Mouse (Mus musculus): ENCODE data around the gene Klhdc8b. TPM values are rescaled to one million over a fixed set of nuclear protein-coding genes. Genes with fewer than 3 reads are reported as not detected.

Klhdc8b gene
- polyA plus RNA-seq, 1 experiment from 2014 or later, result 36.2 TPM

GRCm38 (mm10) chr9:108469845-108470244 lies 8.5 kb upstream of the Klhdc8b start:
- Histone ChIP-seq H3K27ac (ENCODE audit: low read depth, low read length) (no peak overlapping the region), H3K4me3 (ENCODE audit: low read depth, low read length) (no peak overlapping the region), H3K27me3 (ENCODE audit: control insufficient read depth, insufficient read depth, low read length) (no peaks in the 10 kb centered on the region), H3K36me3 (ENCODE audit: control insufficient read depth, insufficient read depth, low read length) (peaks cover 8% of the 10 kb centered on the region), H3K4me2 (no peak overlapping the region), H3K4me1 (ENCODE audit: control insufficient read depth, insufficient read depth, low read length) (no peaks in the 10 kb centered on the region), H3K9me3 (ENCODE audit: control insufficient read depth, low read length) (no peaks in the 10 kb centered on the region), H3K9ac (ENCODE audit: low read length) (no peak overlapping the region)
- no peak for ATAC-seq (ENCODE audit: low FRiP score)
- 80% methylated on average over 4 of the region's 4 CpGs for WGBS
- no peak for DNase-seq (ENCODE audit: low spot score, missing footprints)

DNA sequence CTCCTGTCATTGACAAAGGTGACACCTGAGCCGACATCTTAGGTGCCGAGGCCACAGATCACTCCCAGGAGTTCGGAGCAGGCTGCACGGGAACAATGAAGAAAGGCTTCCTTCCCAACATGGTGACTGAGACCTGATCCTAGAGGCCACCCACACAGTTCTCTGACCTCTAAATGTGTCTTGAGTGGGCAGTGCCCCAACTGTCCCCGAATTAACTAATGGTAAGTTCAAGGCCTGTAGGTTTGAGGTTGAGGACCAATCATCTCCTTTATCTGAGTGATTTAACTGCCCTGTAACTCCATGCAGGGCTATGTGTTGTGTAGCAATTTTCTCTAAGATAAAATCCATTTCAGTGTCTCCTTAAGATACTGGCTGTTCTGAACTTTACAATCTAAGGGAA lies 8.0 kb upstream of the Klhdc8b start:
- 86% methylated on average over 5 of the region's 5 CpGs for WGBS
- no peak for ATAC-seq (ENCODE audit: low FRiP score)
- H3K9ac ChIP-seq (ENCODE audit: low read length), result no peak overlapping the region

DNA sequence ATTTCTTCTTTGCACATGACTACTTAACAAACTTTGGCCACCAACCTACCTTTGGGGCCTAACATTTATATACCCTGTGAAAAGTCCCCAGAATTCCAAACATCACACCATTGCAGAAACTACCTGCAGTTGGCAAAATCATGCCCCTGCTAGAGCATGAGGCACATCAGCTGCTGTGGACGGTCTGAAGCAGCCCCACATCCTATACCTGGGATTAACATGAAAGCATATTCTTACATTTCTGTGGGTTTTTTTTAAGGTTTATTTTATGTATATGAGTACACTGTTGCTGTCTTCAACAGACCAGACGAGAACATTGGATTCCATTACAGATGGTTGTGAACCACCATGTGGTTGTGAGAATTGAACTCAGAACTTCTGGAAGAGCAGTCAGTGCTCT lies 4.8 kb upstream of the Klhdc8b start:
- Histone ChIP-seq H3K4me3 (ENCODE audit: low read depth, low read length) (no peak overlapping the region), H3K9ac (ENCODE audit: low read length) (no peak overlapping the region), H3K4me1 (ENCODE audit: control insufficient read depth, insufficient read depth, low read length) (peaks cover 7% of the 10 kb centered on the region), H3K27me3 (ENCODE audit: control insufficient read depth, insufficient read depth, low read length) (no peaks in the 10 kb centered on the region), H3K27ac (ENCODE audit: low read depth, low read length) (no peak overlapping the region), H3K4me2 (no peak overlapping the region), H3K9me3 (ENCODE audit: control insufficient read depth, low read length) (no peaks in the 10 kb centered on the region), H3K36me3 (ENCODE audit: control insufficient read depth, insufficient read depth, low read length) (peaks cover 23% of the 10 kb centered on the region)
- DNase-seq (ENCODE audit: low spot score, missing footprints), result peak; percentile 66
- ATAC-seq (ENCODE audit: low FRiP score), result no peak
- 94% methylated on average over 2 of the region's 2 CpGs for WGBS

More for the DNA sequence above, 8.0 kb upstream of the Klhdc8b start:
- Histone ChIP-seq H3K27ac (ENCODE audit: low read depth, low read length) (no peak overlapping the region), H3K36me3 (ENCODE audit: control insufficient read depth, insufficient read depth, low read length) (peaks cover 10% of the 10 kb centered on the region), H3K4me1 (ENCODE audit: control insufficient read depth, insufficient read depth, low read length) (no peaks in the 10 kb centered on the region), H3K4me3 (ENCODE audit: low read depth, low read length) (no peak overlapping the region), H3K9me3 (ENCODE audit: control insufficient read depth, low read length) (no peaks in the 10 kb centered on the region), H3K27me3 (ENCODE audit: control insufficient read depth, insufficient read depth, low read length) (no peaks in the 10 kb centered on the region), H3K4me2 (no peak overlapping the region)
- no peak for DNase-seq (ENCODE audit: low spot score, missing footprints)

DNA sequence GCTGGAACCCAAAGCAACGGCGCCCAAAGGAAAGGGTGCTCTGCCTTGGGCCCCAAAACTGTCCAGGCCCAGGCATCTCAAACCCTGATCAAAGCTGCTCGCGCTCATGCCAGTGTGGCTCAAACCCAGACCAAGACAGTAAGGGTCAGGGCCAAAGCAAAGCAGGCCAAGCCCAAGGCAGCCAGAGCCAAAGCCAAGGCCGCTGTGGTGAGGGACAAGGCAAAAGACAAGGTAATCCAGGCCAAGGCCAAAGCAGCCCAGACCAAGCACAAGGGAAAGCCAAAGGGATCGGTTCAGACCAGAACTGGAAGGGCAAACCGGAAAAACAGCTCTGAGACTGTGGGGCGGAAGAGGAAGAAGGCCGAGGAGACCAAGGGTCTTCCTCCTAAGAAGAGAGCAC lies 2.3 kb upstream of the Klhdc8b start:
- peak; percentile 45 for DNase-seq (ENCODE audit: low spot score, missing footprints)
- H3K36me3 ChIP-seq (ENCODE audit: control insufficient read depth, insufficient read depth, low read length), result peaks cover 23% of the 10 kb centered on the region
- WGBS, result 98% methylated on average over 9 of the region's 9 CpGs
- no peak overlapping the region for H3K4me3 ChIP-seq (ENCODE audit: low read depth, low read length)
- ATAC-seq (ENCODE audit: low FRiP score), result no peak
- H3K27ac ChIP-seq (ENCODE audit: low read depth, low read length), result no peak overlapping the region
- no peak overlapping the region for H3K9ac ChIP-seq (ENCODE audit: low read length)
- no peaks in the 10 kb centered on the region for H3K9me3 ChIP-seq (ENCODE audit: control insufficient read depth, low read length)
- H3K4me2 ChIP-seq, result no peak overlapping the region
- peaks cover 11% of the 10 kb centered on the region for H3K4me1 ChIP-seq (ENCODE audit: control insufficient read depth, insufficient read depth, low read length)
- H3K27me3 ChIP-seq (ENCODE audit: control insufficient read depth, insufficient read depth, low read length), result no peaks in the 10 kb centered on the region

GRCm38 (mm10) chr9:108462192-108462591 lies 811 bp upstream of the Klhdc8b start:
- ATAC-seq (ENCODE audit: low FRiP score), result no peak
- H3K27ac ChIP-seq (ENCODE audit: low read depth, low read length), result no peak overlapping the region
- peaks cover 23% of the 10 kb centered on the region for H3K36me3 ChIP-seq (ENCODE audit: control insufficient read depth, insufficient read depth, low read length)
- H3K9me3 ChIP-seq (ENCODE audit: control insufficient read depth, low read length), result no peaks in the 10 kb centered on the region
- WGBS, result 93% methylated on average over 10 of the region's 10 CpGs
- H3K4me2 ChIP-seq, result no peak overlapping the region
- peak; percentile 37 for DNase-seq (ENCODE audit: low spot score, missing footprints)
- H3K9ac ChIP-seq (ENCODE audit: low read length), result no peak overlapping the region
- H3K27me3 ChIP-seq (ENCODE audit: control insufficient read depth, insufficient read depth, low read length), result no peaks in the 10 kb centered on the region
- H3K4me3 ChIP-seq (ENCODE audit: low read depth, low read length), result no peak overlapping the region
- H3K4me1 ChIP-seq (ENCODE audit: control insufficient read depth, insufficient read depth, low read length), result peaks cover 11% of the 10 kb centered on the region

DNA sequence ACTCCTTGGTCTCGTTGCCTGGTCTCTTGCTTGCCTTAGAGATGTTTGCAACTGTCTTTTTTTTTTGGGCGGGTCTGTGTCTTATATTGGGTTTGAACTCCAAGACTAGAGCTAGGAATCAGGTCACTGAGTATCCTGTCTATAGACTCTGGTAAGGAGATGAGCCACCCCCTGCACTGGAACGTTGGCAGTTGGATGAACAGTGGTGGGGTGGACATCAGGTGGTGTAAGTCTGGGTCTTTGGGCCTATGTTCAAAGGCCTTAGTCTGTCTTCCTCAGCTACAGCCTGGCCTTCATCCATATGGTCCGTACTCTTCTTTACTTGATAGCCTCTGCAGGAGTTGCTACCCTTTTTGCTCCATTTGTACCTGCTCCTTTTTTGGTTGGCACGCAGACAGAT lies 294 bp upstream of the Klhdc8b start:
- Histone ChIP-seq H3K27ac (ENCODE audit: low read depth, low read length) (no peak overlapping the region), H3K9ac (ENCODE audit: low read length) (no peak overlapping the region; the same call in 1 of the 2 replicates), H3K4me1 (ENCODE audit: control insufficient read depth, insufficient read depth, low read length) (peaks cover 11% of the 10 kb centered on the region), H3K4me2 (peak overlapping the region; percentile 87), H3K36me3 (ENCODE audit: control insufficient read depth, insufficient read depth, low read length) (peaks cover 23% of the 10 kb centered on the region), H3K4me3 (ENCODE audit: low read depth, low read length) (peak overlapping the region; percentile 69), H3K9me3 (ENCODE audit: control insufficient read depth, low read length) (no peaks in the 10 kb centered on the region), H3K27me3 (ENCODE audit: control insufficient read depth, insufficient read depth, low read length) (no peaks in the 10 kb centered on the region)
- DNase-seq (ENCODE audit: low spot score, missing footprints), result peak; percentile 80
- WGBS, result 89% methylated on average over 5 of the region's 5 CpGs
- ATAC-seq (ENCODE audit: low FRiP score), result no peak

DNA sequence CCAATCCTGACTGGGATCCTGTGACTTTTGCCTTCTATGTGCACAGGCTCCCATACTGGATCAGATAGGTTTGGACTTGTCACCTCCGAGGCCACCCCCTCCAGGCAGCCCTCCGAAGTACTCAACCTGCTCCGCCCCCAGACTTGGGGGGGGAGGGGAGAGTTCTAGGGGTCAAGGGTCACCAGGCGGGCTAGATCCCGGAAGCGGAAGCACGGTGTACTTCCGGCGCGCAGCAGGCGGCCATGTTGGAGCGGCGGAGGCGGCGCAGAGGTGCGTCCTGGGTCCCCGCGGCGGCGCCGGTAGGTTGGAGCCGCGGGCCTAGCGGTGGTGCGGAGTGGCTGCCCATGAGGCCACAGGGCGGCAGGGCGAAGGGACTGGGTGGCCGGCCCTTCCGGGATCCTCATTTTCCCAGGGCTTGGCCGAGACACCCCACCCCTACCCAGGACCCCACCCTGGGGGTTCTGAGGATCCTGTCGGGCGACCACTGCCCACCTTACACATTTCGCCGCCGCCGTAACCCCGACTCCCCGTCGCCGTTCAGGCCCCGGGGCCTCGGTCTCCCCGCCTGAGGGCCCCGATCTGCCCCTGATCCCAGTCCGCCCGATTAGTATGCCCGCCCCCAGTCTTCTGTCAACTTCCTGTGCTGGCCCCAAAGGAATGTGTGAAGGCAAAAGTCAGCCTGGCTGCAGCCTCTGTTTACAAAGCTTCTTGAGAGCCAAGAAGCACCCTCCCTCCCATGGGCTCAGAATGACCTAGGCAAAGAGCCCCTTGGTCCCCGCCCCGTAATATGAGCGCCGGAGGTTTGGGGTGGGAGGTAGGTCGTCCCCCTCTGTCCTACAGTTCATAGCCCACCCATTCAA lies 832 bp downstream of the Klhdc8b start, which contains the start of gene Ccdc71:
Gene Ccdc71 (plus strand): TSS at position 209 of the 860 bp plus-strand sequence.
- under 1% methylated on average over 40 of the region's 52 CpGs for WGBS
- ATAC-seq (ENCODE audit: low FRiP score) (peak; percentile 86), DNase-seq (ENCODE audit: low spot score, missing footprints) (peak; percentile 99)
- no peaks in the 10 kb centered on the region for H3K27me3 ChIP-seq (ENCODE audit: control insufficient read depth, insufficient read depth, low read length)
- H3K4me2 ChIP-seq, result peak within 1 kb of the TSS; percentile 87
- H3K36me3 ChIP-seq (ENCODE audit: control insufficient read depth, insufficient read depth, low read length), result peaks cover 19% of the 10 kb centered on the region
- H3K4me1 ChIP-seq (ENCODE audit: control insufficient read depth, insufficient read depth, low read length), result peaks cover 11% of the 10 kb centered on the region
- H3K9me3 ChIP-seq (ENCODE audit: control insufficient read depth, low read length), result no peaks in the 10 kb centered on the region
- H3K27ac ChIP-seq (ENCODE audit: low read depth, low read length), result peak within 1 kb of the TSS; percentile 49
- H3K4me3 ChIP-seq (ENCODE audit: low read depth, low read length), result peak within 1 kb of the TSS; percentile 69
- H3K9ac ChIP-seq (ENCODE audit: low read length), result peak within 1 kb of the TSS; percentile 73

DNA sequence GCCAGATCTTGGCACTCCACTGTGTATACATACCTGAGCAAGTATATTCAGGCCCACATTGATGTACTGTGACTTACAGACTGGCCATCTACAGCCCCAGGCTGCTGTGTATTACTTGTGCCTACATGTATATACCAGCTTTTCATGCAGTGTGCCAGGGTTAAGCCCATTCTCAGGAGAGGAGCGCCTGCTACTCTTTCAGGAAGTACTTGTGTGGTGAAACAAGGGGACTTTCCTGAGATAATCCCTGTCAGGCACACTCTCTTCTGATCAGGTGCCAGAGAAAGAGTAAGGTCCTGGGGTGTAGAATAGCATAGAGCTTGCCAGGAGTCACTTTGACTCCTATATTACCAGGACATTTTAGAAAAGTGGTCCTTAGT lies 1.5 kb downstream of the Klhdc8b start:
- H3K36me3 ChIP-seq (ENCODE audit: control insufficient read depth, insufficient read depth, low read length), result peaks cover 16% of the 10 kb centered on the region; the same call in 1 of the 2 replicates
- peak overlapping the region; percentile 69 for H3K4me3 ChIP-seq (ENCODE audit: low read depth, low read length)

DNA sequence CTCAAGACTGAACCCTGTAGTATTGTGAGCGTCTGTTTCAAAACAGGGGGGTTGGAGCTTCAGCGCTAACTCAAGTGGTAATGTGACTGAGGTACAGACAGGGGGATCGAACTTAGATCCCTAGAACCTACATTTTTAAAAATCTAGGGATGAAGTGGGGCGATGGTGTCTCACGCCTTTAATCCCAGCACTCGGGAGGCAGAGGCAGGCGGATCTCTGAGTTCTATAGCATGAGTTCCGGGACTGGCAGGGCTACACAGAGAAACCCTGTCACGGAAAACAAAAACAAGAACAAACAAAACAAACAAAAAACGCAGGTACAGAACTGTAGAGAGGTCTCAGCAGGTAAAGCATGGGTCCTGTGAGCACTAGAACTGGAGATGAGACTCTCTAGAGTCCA lies 4.4 kb downstream of the Klhdc8b start:
- Histone ChIP-seq H3K9ac (ENCODE audit: low read length) (no peak overlapping the region), H3K27me3 (ENCODE audit: control insufficient read depth, insufficient read depth, low read length) (no peaks in the 10 kb centered on the region), H3K9me3 (ENCODE audit: control insufficient read depth, low read length) (no peaks in the 10 kb centered on the region), H3K27ac (ENCODE audit: low read depth, low read length) (no peak overlapping the region), H3K4me3 (ENCODE audit: low read depth, low read length) (no peak overlapping the region), H3K36me3 (ENCODE audit: control insufficient read depth, insufficient read depth, low read length) (no peaks in the 10 kb centered on the region), H3K4me2 (no peak overlapping the region), H3K4me1 (ENCODE audit: control insufficient read depth, insufficient read depth, low read length) (peaks cover 13% of the 10 kb centered on the region)
- ATAC-seq (ENCODE audit: low FRiP score) (no peak), DNase-seq (ENCODE audit: low spot score, missing footprints) (peak; percentile 73)
- WGBS, result 90% methylated on average over 10 of the region's 10 CpGs

More for the DNA sequence above, 1.5 kb downstream of the Klhdc8b start:
- DNase-seq (ENCODE audit: low spot score, missing footprints) (no peak), ATAC-seq (ENCODE audit: low FRiP score) (peak; percentile 35; the same call in 1 of the 2 replicates)
- Histone ChIP-seq H3K9ac (ENCODE audit: low read length) (no peak overlapping the region; the same call in 1 of the 2 replicates), H3K27me3 (ENCODE audit: control insufficient read depth, insufficient read depth, low read length) (no peaks in the 10 kb centered on the region), H3K4me2 (peak overlapping the region; percentile 87; the same call in 1 of the 2 replicates), H3K9me3 (ENCODE audit: control insufficient read depth, low read length) (no peaks in the 10 kb centered on the region), H3K4me1 (ENCODE audit: control insufficient read depth, insufficient read depth, low read length) (peaks cover 11% of the 10 kb centered on the region), H3K27ac (ENCODE audit: low read depth, low read length) (no peak overlapping the region)
- 81% methylated on average over 1 of the region's 1 CpGs for WGBS

Measured in midbrain, embryonic 11.5 days (tissue).